28 mouse cellular contexts compared by ENCODE assay signal in genomic region chr2:71483046-71483716, GRCm38 (mm10). TPM values are rescaled to one million over a fixed set of nuclear protein-coding genes. Genes with fewer than 3 reads are reported as not detected.
A peak's percentile ranks its signal among the peaks of the same experiment; 100 is the strongest.
DNase-seq lines count a peak whose midpoint lies in the region; ATAC-seq and TF ChIP-seq lines count a peak whose summit lies in the region.
"Had no signal": no experiment of that assay in that cellular context is flagged by ENCODE, and none has a peak within 500 bp of the region (broad histone marks: within the 10 kb centered on the region; RNA-seq: fewer than 3 reads in every experiment).

No protein-coding gene starts in this region.

- peak in 1 of 2 experiments; percentile 32 for DNase-seq in layer of hippocampus, adult 2 months (ENCODE audit: low spot score in 2 of 2)
- no peak for DNase-seq in layer of hippocampus, adult 11-12 months (ENCODE audit: low spot score)
- DNase-seq in embryonic facial prominence, embryonic 10.5 days (ENCODE audit: low spot score) = no peak
- DNase-seq in thymus, postnatal 14 days = no peak
- DNase-seq: adrenal gland, postnatal 14 days; cerebellum, adult 18-20 months; cerebellum, postnatal 14 days; heart, postnatal 14 days; kidney, adult 2 months; kidney, postnatal 4 days; thymus, adult 2 months; thymus, postnatal 4 days had no signal

- no peak for TF ChIP-seq POLR2A in olfactory bulb, adult 2 months (IDR thresholded peaks at IDR 0.05; ENCODE audit: insufficient read depth, low read depth, low read length)

- H3K9ac ChIP-seq in forebrain, embryonic 13.5 days = no peak overlapping the region
- no peak overlapping the region for H3K9ac ChIP-seq in forebrain, embryonic 16.5 days (replicated peaks; ENCODE audit: low read depth, low read length)
- H3K9ac ChIP-seq: heart, embryonic 13.5 days; intestine, embryonic 15.5 days; limb, embryonic 12.5 days; liver, embryonic 15.5 days; lung, embryonic 15.5 days; neural tube, embryonic 12.5 days had no signal

- 51% methylated on average over 10 of the region's 10 CpGs for WGBS in forebrain, embryonic 13.5 days
- 49% methylated on average over 10 of the region's 10 CpGs for WGBS in forebrain, embryonic 16.5 days
- WGBS in embryonic facial prominence, embryonic 10.5 days = 47% methylated on average over 10 of the region's 10 CpGs
- WGBS in olfactory bulb, adult 2 months = 64% methylated on average over 10 of the region's 10 CpGs

- no peaks in the 10 kb centered on the region for H3K36me3 ChIP-seq in forebrain, embryonic 13.5 days (ENCODE audit: poor library complexity, severe bottlenecking)
- no peaks in the 10 kb centered on the region for H3K36me3 ChIP-seq in forebrain, embryonic 16.5 days (ENCODE audit: control insufficient read depth, insufficient read depth)
- no peaks in the 10 kb centered on the region for H3K36me3 ChIP-seq in embryonic facial prominence, embryonic 10.5 days (replicated peaks)
- H3K36me3 ChIP-seq: heart, embryonic 13.5 days; hindbrain, embryonic 10.5 days; intestine, embryonic 15.5 days; limb, embryonic 12.5 days; liver, embryonic 15.5 days; lung, embryonic 15.5 days; midbrain, embryonic 10.5 days; neural tube, embryonic 12.5 days had no signal

- TF ChIP-seq CTCF in layer of hippocampus, adult 2 months (conservative IDR thresholded peaks at IDR 0.05) = no peak
- no peak for TF ChIP-seq CTCF in olfactory bulb, adult 2 months (IDR thresholded peaks at IDR 0.05; ENCODE audit: insufficient read depth, low read depth, low read length)

- H3K4me3 ChIP-seq in forebrain, embryonic 13.5 days = no peak overlapping the region
- no peak overlapping the region for H3K4me3 ChIP-seq in forebrain, embryonic 16.5 days (replicated peaks; ENCODE audit: low read length)
- H3K4me3 ChIP-seq in layer of hippocampus, adult 2 months = no peak overlapping the region
- no peak overlapping the region; the same call in 1 of the 2 replicates for H3K4me3 ChIP-seq in embryonic facial prominence, embryonic 10.5 days
- H3K4me3 ChIP-seq in olfactory bulb, adult 2 months (ENCODE audit: insufficient read depth, low read depth, low read length) = no peak overlapping the region
- H3K4me3 ChIP-seq: heart, embryonic 13.5 days; hindbrain, embryonic 10.5 days; intestine, embryonic 15.5 days; left cerebral cortex, adult 2 months; limb, embryonic 12.5 days; liver, embryonic 15.5 days; lung, embryonic 15.5 days; midbrain, embryonic 10.5 days; myocyte; neural tube, embryonic 12.5 days had no signal

- no peaks in the 10 kb centered on the region for H3K9me3 ChIP-seq in forebrain, embryonic 13.5 days (replicated peaks)
- H3K9me3 ChIP-seq in forebrain, embryonic 16.5 days (ENCODE audit: control insufficient read depth, low read length) = no peaks in the 10 kb centered on the region
- no peaks in the 10 kb centered on the region for H3K9me3 ChIP-seq in embryonic facial prominence, embryonic 10.5 days
- H3K9me3 ChIP-seq: heart, embryonic 13.5 days; hindbrain, embryonic 10.5 days; intestine, embryonic 15.5 days; limb, embryonic 12.5 days; liver, embryonic 15.5 days; lung, embryonic 15.5 days; midbrain, embryonic 10.5 days; neural tube, embryonic 12.5 days had no signal

- H3K27ac ChIP-seq in forebrain, embryonic 13.5 days = peak overlapping the region; percentile 26; the same call in 1 of the 2 replicates
- no peak overlapping the region for H3K27ac ChIP-seq in forebrain, embryonic 16.5 days (ENCODE audit: low read length)
- peak overlapping the region; percentile 43; the same call in 1 of the 2 replicates for H3K27ac ChIP-seq in layer of hippocampus, adult 2 months
- peak overlapping the region; percentile 73 for H3K27ac ChIP-seq in embryonic facial prominence, embryonic 10.5 days (replicated peaks)
- H3K27ac ChIP-seq in olfactory bulb, adult 2 months (ENCODE audit: insufficient read depth, low read depth, low read length) = 0 out of 2 replicates have a peak overlapping the region, but pooled peaks have one; percentile 0
- H3K27ac ChIP-seq: heart, embryonic 13.5 days; hindbrain, embryonic 10.5 days; intestine, embryonic 15.5 days; kidney, postnatal 0 days; left cerebral cortex, adult 2 months; limb, embryonic 12.5 days; liver, embryonic 15.5 days; lung, embryonic 15.5 days; midbrain, embryonic 10.5 days; neural tube, embryonic 12.5 days had no signal

- no peak overlapping the region for H3K4me2 ChIP-seq in forebrain, embryonic 13.5 days
- no peak overlapping the region for H3K4me2 ChIP-seq in forebrain, embryonic 16.5 days (ENCODE audit: low read length)
- H3K4me2 ChIP-seq: heart, embryonic 13.5 days; intestine, embryonic 15.5 days; limb, embryonic 12.5 days; liver, embryonic 15.5 days; lung, embryonic 15.5 days; neural tube, embryonic 12.5 days had no signal

- ATAC-seq in forebrain, embryonic 13.5 days = no peak
- ATAC-seq in forebrain, embryonic 16.5 days = no peak; the same call in 1 of the 2 replicates
- ATAC-seq: intestine, embryonic 15.5 days had no signal

- peaks cover 22% of the 10 kb centered on the region for H3K4me1 ChIP-seq in forebrain, embryonic 13.5 days
- H3K4me1 ChIP-seq in forebrain, embryonic 16.5 days (replicated peaks; ENCODE audit: control insufficient read depth, insufficient read depth, low read length) = peaks cover 12% of the 10 kb centered on the region
- peaks cover 46% of the 10 kb centered on the region for H3K4me1 ChIP-seq in embryonic facial prominence, embryonic 10.5 days
- H3K4me1 ChIP-seq in olfactory bulb, adult 2 months (ENCODE audit: control insufficient read depth, insufficient read depth, low read length) = peaks cover 6% of the 10 kb centered on the region; the same call in 1 of the 2 replicates
- H3K4me1 ChIP-seq: intestine, embryonic 15.5 days had no signal

- H3K27me3 ChIP-seq in forebrain, embryonic 13.5 days = no peaks in the 10 kb centered on the region
- no peaks in the 10 kb centered on the region for H3K27me3 ChIP-seq in forebrain, embryonic 16.5 days (replicated peaks; ENCODE audit: control insufficient read depth, insufficient read depth, low read length)
- H3K27me3 ChIP-seq in embryonic facial prominence, embryonic 10.5 days (replicated peaks; ENCODE audit: low read depth, poor library complexity, severe bottlenecking) = no peaks in the 10 kb centered on the region
- H3K27me3 ChIP-seq: heart, embryonic 13.5 days; intestine, embryonic 15.5 days; limb, embryonic 12.5 days; liver, embryonic 15.5 days; lung, embryonic 15.5 days; neural tube, embryonic 12.5 days had no signal

RNA-seq across cellular contexts. Expression of gene Metap1d, which starts 30.1 kb away (rescaled TPM):
- polyA plus RNA-seq in forebrain, embryonic 13.5 days (2015; fragmentation: Nextera tagmentation; extraction: Ambion mirVana) = 38.1 and 46.4 TPM in 2 replicates
- 42.0 and 46.3 TPM in 2 replicates for polyA plus RNA-seq in forebrain, embryonic 16.5 days (2015; fragmentation: Nextera tagmentation; extraction: Ambion mirVana)
- 10 to 100 TPM; 24.0 to 25.7 TPM for total RNA-seq in layer of hippocampus, adult 2 months (2021)
- 29.1 and 29.6 TPM in 2 replicates for polyA plus RNA-seq in embryonic facial prominence, embryonic 10.5 days (2016; fragmentation: Nextera tagmentation; extraction: Ambion mirVana)
- not detected in 2 replicates for polyA plus RNA-seq in olfactory bulb, adult 2 months (2012; ENCODE audit: insufficient read depth, insufficient read length, low replicate concordance, missing spikeins)

RNA-seq across cellular contexts. Expression of gene Dlx1, which starts 44.7 kb away (rescaled TPM):
- polyA plus RNA-seq in forebrain, embryonic 13.5 days (2015; fragmentation: Nextera tagmentation; extraction: Ambion mirVana) = 278 and 287 TPM in 2 replicates
- 232 and 239 TPM in 2 replicates for polyA plus RNA-seq in forebrain, embryonic 16.5 days (2015; fragmentation: Nextera tagmentation; extraction: Ambion mirVana)
- 10 to 100 TPM; 15.4 to 17.5 TPM for total RNA-seq in layer of hippocampus, adult 2 months (2021)
- 46.1 and 69.6 TPM in 2 replicates for polyA plus RNA-seq in embryonic facial prominence, embryonic 10.5 days (2016; fragmentation: Nextera tagmentation; extraction: Ambion mirVana)
- polyA plus RNA-seq in olfactory bulb, adult 2 months (2012; ENCODE audit: insufficient read depth, insufficient read length, low replicate concordance, missing spikeins) = 355 TPM in 1 of 2 replicates, not detected in the other
- total RNA-seq: liver, adult 2 months; megakaryocyte progenitor cell, adult 5-6 weeks had no signal
- polyA plus RNA-seq: kidney, postnatal 0 days; liver, adult 2 months had no signal
